Mouse (Mus musculus): ENCODE results near the gene Paqr5.

Gene Paqr5

DNA sequence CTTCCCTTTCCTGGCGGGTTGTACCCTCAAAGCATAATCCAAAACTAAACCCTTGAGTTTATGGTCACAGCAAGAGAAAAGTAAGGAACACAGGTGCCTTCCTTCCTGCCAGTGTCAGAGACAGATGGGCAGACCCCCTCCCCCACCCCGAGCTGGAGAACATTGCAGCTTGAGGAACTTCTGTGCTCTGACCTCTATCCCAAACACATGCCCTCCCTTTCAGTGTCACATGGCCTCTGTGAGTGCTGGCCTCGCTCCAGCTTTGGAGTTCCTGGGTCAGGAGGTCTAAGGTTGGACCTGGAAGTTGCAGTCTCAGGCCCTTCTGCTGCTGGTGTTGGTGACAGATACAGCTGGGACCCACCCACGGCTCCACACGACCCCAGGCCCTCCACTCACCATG lies 65.9 kb downstream of the Paqr5 start:
- no peak for DNase-seq (ENCODE audit: low read depth, low spot score)

DNA sequence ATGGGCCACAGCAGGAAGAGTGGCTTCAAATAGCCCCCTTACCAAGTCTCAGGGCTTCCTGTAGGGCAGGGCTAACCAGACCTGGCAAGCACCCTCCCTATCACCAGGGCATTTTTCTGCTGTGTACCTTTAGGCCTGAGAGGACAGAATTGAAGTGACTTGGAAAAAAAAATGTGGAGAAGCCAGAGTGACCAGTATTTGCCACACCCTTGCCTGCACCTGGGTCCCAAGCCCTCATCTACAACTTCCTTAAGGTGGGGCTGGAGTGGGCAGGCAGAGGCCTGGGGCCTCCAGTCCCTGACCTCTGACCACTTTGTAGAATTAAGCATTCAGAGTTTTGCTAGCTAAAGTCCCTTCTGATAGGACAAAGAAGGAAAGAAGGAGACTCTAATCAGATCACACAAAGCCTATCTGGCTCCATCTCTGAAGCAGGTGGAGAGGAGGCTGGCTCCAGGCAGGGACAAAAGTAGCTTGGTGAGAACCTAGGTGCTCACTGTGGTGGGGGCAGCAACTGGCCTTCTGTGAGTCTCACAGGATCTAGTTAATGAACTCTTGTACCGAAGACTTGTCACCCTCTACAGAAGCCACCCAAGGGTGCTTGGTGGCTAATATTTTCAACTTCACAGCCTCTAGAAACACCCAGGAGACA lies 66.6 kb downstream of the Paqr5 start:
- no peak for DNase-seq (ENCODE audit: low read depth, low spot score)

DNA sequence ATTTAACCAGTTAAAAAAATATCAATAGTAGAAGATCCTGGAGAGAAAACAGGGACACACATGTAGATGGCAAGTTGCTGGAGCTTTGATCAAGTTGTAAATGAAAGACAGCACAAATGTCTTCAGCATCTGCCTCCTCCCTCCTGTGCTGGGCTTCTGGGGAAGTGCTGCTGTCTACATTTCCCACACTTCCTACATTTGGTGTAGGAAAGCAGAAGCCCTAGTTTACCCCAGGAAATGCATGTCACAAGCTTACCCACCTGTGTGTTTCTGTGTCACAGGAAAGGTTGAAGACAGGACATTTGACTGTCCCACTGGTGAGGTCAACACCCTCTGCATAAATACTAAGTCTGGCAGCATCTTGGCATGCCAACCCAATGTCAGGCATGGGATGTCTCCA lies 71.9 kb downstream of the Paqr5 start:
- no peak for DNase-seq (ENCODE audit: low read depth, low spot score)

DNA sequence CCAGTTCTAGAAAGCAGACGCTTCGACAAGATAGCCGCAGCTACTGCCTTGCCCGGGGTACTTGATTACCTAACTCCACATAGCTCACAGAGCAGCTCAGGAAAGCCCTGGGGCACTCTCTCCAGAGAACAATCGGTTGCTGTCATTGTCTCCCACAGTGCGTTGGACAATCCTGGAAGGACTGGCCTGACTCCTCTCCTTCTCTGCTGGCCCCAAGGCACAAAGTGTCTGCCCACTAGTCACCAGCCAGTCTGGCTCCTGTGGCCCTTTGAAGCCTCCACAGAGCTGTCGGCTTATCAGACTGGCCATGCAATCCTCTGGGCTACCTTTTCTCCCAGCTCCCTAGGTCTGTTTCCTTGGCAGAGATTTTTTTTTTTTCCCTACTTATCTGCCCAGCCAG lies 74.4 kb downstream of the Paqr5 start:
- no peak for DNase-seq (ENCODE audit: low read depth, low spot score)

DNA sequence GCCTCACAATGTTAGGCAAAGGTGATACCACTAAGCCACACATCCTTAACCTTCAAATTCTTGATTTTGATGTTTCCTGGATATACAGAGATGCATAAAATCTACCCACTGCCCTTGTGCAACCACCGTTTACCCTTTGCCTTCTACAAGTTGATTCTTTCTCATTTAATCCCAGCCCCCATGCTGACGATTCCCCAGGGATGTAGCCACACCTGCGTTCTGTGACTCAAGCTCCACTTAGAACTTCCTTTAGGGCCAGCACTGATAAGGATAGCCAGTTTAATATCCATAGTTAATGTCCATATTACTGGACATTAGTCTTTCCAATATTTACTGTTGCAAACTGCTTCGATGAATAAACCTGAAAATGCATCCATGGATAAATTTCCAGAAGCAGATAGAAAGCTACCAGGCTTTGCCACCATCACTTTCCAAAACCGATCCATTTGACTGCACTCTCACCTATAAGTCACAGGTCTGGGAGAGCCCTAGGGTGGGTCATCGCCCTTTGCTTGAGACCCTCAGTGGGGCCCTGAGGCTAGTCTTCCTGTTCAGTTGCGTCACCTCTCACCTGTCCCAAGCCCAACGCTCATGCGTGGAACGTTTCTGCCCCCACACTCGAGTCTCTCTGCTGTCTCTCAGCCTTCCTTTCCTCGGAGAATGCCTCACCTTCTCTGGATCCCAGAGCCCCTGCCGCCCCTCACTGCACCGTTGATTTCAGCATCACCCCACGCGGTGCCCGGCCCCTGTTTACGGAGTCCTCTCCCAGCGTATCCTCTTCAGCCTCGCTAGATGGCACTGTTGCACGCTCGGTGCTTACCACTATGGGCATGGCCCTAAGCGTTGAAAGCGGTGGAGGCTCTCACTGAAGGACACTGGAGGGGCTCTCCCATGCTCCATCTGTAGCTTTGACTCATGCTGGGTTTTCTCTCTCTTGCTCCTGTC lies 79.0 kb downstream of the Paqr5 start:
- peak; percentile 73 for DNase-seq (ENCODE audit: low read depth, low spot score)

DNA sequence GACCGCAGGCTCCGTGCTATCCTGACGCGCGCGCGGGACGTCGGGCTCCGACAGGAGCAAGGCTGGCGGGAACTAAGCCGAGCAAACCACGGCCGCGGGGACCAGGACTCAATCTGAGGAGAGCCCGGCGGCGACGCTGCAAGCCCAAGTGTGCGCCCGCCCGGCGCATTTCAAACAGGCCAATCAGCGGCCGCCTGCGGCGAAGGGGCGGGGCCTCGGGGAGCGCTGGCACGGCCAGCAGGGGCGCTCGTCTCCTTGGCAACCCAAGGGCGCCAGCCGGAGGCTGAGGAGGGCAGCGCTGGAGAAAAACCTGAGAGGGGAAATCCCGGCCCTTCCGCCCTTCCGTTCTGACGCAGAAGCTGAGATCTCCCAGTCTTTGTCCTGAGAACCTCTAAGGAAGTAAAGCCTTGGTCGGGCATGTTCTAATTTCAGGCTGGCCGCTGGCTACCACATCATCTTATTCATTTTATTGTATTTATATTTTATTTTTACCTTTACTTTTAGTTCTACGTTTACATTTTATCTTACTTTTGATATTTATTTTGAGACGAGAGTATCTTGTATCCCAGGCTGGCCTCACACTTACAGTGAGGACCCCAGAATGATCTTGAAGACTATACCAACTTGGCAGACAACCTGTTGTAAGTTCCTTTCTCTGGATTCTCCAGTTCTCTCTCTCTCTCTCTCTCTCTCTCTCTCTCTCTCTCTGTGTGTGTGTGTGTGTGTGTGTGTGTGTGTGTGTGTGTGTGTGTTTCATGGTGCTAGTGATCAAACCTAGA lies 79.8 kb downstream of the Paqr5 start, which contains the start of gene Kif23:
TSS of gene Kif23 (minus strand) at position 152 of the 779 bp plus-strand sequence.
- DNase-seq (ENCODE audit: low read depth, low spot score): peak; percentile 92

DNA sequence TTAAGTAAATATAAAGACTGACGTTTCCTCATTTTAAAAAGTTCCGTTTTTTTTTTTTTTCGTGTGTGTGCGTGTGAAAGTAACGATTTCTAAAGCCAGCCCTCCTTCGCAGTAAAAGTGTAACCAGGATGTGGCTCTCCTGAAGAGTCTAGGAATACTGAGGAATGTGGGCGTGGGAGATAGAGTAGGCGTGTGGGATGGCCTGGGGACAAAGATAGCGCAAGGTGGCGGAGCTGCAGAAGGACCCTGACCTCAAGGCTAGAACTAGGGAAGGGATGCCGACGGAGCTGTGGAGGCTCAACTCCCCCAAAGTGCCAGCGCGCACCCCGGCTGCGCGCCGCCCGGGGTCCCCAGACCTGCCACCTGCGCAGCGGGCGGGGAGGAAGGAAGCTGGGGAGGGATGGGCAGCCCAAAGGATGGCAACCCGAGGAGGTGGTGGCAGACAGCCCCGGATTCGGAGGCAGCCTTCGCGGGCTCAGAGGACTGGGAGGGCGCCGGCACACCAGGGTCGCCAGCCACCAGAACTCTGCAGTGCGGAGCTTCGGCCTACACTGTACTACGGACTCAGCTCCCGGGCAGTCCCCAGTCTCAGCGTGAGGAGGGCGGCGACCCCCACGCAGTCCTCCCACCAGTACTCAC lies 80.6 kb downstream of the Paqr5 start:
- DNase-seq (ENCODE audit: low read depth, low spot score): peak; percentile 59

DNA sequence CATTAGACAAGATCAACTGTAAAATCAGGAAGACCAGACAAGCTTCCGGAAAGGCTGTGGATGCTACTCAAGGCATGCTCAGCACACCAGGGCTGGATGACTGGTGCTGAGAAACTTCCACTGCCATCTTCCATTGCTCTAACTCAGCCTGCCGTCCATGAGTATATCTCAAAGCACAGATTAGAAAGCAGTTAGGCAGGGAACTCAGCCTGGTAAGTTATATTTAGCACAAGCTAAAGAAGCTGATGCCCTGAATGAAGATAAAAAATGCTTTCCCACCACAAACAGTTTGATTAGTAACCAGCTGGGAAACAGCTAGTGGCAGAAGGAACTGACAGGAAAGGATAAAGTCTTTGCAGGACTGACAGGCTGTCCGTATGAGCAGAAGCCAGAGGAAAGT lies 85.6 kb downstream of the Paqr5 start:
- no peak for DNase-seq (ENCODE audit: low read depth, low spot score)

DNA sequence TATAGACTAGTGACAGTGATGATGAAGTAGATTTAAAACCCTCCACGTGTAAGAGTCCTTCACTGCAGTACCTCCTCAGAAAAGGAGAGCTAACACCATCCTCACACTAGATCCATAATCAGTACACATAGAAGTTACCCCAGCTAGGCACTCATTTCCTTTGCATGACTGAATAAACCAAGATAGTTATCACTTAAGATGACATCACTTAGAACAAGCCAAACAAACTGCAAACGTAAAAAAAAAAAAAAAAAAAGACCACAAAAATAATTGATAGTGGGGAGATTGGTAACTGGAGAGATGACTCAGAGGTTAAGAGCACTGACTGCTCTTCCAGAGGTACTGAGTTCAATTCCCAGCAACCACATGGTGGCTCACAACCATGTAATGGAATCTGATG lies 93.3 kb downstream of the Paqr5 start:
- DNase-seq (ENCODE audit: low read depth, low spot score): no peak

DNA sequence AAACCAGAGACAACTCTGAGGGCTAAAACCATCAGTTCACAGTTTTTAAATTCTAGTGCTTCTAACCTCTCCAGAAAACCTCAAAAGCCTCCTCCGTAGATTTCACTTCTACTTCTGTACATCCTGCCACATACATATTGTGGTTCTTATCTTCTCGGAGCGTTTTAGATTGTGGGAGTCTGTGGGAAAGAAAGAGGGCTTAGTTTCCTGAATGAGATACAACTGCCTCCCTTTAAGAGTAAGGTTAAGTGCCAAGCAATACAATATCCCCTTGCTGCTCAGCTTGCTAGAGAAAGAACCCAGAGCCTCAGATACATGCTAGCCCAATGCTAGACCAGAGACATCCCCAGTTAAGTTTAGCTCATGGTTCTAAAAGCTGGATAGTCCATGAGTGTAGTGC lies 94.6 kb downstream of the Paqr5 start:
- no peak for DNase-seq (ENCODE audit: low read depth, low spot score)

DNA sequence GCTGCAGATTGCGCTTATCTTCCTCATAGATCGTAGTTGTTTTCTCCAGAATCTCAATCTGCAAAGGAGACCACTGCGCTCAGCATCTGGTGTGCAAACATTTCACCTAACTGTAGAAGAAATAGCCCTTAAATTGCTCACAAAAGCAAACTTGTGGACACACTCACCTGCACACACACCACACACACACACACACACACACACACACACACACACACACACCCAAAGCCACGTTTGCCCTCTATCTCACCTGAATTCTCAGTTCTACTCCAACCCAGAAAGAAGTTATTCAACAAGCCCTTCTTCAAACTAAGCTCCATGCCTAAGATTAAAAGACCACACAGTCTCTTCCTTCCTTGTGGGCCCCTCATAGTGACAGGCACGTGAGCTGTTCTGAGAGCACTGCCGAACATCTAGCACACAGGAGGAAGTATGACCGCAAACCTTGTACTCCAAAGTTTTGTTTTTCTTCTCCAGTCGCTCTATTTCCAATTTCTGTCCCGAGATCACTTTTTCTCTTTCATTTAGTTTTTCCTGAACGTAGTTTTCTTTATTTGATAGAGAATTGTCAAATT lies 101.5 kb downstream of the Paqr5 start:
- DNase-seq (ENCODE audit: low read depth, low spot score): no peak

DNA sequence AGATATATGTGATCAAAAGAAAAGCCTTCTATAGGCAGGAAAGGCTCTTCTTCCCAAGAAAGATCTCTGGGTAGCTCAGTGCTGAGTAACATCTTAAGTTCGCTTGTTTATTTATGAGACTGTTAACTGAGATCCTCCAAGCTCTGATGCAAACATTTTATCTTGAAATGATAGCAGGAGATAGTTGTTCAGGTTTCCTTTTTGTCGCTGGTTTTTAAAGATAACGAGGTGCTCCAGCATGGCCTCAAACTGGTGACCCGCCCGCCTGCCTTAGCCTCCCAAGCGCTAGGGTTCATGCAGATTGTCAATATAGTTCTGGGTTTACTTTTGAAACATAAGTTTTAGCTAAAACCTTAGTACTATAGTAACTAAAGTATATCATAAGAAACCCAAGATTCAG lies 106.3 kb downstream of the Paqr5 start:
- DNase-seq (ENCODE audit: low read depth, low spot score): no peak

DNA sequence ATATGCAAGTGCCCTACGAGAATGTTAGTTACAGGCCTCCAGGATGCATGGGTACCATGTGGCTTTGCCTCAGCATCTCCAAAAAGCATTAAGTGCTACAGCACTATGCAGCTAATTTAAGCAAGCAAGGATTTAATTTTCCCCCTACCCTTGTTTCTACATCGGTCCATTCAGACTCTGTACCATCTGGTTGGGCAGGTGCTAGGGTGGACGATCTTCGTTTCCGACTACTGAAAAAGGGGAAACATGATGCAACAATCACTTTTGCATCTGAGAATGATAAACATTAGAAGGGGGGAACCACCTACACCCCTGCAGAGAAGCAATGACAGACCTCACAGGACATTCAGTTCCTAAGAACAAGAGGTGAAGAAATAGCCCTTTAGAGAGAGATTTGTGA lies 107.2 kb downstream of the Paqr5 start:
- DNase-seq (ENCODE audit: low read depth, low spot score): no peak

DNA sequence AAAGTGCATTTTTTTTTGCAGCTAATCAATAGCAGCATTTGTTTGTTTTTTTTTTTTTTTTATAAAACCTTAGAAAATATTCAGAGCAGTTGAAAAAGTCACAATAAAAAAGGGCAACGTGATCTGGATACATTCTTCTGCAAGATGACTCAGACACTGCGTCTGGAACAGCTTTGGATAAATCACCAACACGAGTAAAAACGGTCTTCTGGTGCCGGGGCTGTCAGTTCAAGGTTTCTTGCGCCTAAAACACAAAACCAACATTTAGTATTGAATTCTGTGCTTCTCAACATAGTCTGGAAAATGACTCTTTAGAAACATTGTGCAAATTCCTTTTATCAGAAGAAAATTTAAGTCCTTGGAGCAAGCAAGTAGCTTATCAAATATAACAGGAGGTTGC lies 109.2 kb downstream of the Paqr5 start:
- no peak for DNase-seq (ENCODE audit: low read depth, low spot score)

DNA sequence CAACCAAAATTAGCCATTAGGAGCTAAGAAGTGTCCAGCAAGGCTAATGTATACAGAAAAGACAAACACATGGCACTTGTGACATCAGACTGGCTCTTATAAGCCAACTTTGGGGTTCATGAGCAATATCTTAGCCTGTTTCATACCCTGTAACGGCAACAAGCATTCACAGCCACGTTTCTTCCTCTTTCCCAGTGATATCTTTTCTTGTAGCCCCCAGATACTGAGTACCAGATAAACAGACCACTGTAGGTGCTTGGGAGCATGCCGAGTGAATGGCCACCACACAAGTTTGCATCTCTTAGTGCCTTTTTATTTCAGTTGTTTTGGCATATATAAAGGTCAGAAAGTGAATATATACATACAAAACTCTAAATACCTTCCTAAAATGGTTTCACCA lies 109.7 kb downstream of the Paqr5 start:
- no peak for DNase-seq (ENCODE audit: low read depth, low spot score)

DNA sequence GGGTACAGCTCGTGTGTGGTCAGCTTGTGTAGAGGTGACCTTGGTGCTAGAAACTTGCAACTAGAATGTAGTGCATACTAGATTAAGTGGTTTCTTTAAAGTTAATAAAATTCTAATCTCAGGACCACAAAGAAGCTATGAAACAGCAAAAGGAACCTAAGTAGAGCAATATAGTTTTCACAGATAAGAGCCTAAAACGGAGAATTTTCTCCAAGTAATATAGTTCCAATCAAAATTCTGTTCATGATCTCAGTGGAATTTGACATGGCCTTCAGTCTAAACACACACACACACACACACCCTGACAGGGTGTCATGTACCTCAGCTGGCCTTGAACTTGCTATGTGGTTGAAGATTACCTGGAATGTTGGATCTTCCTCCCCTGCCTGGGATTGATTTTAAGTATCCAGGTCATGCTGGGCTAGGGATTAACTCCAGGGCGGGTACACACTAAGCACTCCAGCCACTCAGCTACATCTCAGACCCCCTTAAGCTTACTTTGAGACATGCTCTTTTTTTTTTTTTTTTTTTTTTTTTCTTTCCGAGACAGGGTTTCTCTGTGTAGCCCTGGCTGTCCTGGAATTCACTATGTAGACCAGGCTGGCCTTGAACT lies 111.2 kb downstream of the Paqr5 start:
- no peak for DNase-seq (ENCODE audit: low read depth, low spot score)

DNA sequence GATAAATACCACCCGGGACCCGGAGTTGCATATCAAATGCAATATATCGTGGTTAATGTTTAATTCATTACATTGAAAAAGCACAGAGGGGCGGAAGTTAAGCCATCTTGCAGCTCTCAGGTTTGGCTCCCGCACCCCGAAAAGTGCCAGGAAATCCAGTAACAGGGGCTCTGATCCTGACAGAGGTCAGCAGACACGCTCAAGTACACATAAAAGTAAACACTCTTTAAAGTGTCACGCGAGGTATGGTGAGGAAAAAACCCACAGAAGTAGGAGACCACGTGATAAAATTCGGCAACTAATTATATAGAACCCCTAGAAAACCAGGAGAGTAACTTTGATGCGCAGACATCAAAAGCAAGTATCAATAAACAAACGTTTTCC lies 111.7 kb downstream of the Paqr5 start:
- DNase-seq (ENCODE audit: low read depth, low spot score): no peak

DNA sequence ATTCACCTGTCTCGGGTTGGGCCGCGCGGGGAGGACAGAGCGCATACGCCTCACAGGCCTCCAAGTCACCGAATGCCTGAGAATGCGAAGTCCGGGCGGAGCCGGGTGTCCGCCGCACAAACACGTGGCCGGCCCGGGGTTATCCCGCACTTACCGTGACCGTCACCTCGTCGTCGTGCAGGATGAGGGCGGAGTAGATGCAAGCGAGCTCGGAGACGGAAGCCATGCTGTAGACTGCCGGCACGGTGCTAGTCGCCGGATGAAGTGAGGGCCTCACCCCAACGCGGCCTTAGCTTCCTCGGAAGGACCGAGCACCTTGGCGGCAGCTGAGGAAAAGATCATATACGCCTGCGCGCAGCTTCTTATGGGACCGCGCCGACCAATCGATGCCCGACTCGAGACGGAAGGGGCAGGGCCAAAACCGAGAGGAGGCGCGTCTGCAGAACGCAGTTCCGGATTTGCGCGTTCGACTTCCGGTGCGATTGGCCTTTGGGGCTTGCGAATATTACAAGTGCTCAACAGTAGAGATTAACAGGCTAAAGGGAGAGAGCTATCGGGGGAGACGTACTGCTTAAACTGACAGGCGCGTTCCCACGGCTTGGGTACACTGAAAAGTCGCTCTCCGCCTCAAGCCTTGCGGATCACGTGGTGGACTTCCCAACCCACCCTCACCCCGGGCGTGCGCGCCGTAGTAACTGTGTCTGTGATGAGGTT lies 112.3 kb downstream of the Paqr5 start, which contains the start of gene Rplp1:
TSS of gene Rplp1 (minus strand) at position 340 of the 714 bp plus-strand sequence.
- DNase-seq (ENCODE audit: low read depth, low spot score): peak; percentile 89

DNA sequence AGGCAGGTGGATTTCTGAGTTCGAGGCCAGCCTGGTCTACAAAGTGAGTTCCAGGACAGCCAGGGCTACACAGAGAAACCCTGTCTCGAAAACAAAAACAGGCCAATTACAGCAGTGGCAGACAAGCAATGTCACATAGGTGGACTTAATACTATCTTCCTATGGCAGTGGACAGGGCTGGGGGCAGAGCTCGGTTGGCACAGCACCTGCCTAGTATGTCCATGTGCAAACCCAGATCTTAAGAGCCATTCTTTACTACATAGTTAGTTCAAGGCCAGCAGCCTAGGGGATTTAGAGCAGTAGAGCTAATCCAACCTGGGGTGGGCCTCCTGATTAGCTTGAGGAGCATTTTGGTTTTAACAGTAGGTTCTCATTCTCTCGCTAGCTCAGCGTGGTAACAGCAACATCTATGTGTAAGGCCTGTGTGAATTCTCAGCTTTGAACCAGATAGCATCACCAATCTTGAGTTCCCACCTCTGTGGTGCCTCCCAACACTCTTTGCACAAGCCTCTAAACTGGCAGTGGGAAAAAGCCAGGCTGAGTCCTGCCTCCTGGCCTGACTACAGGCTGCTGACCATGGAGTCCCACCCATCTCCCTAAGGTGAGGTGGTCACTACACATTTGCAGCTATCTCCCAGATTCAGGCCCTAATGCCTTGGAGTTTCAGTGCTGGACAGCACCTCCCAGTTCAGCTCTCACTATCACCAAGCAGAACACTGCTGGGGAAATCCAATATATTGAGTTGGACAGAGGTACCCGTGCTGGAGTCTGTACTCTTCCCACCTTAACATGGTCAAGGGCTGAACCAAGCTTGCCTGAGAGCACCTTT lies 115.1 kb downstream of the Paqr5 start:
- DNase-seq (ENCODE audit: low read depth, low spot score): no peak

Data from c-Kit-negative CD71-positive TER-119-positive erythroid progenitor cells, embryonic 14.5 days (primary cell).